Mouse (Mus musculus): ENCODE measurements around the gene Plet1. TPM values are rescaled to one million over a fixed set of nuclear protein-coding genes. Genes with fewer than 3 reads are reported as not detected.
A peak's percentile ranks its signal among the peaks of the same experiment; 100 is the strongest.

Gene Plet1
- polyA plus RNA-seq, 1 experiment from 2014 or later: 0.72 TPM

DNA sequence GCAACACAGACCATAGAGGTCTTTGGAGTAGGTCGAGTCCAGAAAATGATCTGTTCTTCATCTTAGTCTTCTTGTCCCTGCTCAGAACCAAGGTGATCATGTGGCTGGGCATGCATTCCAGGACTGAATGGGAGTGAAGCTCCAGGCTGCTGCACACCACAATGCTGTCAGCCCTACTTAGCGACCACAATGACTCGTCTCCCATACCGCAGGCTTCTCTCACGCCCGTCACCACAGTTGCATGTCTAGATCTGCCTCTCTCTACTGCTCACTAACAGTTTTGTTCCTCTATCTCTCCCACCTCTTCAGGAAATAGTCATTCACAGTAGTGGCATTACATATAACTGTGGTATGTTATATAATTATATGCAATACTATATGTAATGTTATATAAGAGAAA lies 26.4 kb downstream of the Plet1 start:
- H3K9ac ChIP-seq (replicated peaks): no peak overlapping the region
- no peaks in the 10 kb centered on the region for H3K27me3 ChIP-seq (replicated peaks)
- whole genome bisulfite sequencing: 89% methylated on average over 6 of the region's 6 CpGs
- no peak overlapping the region for H3K4me2 ChIP-seq
- H3K36me3 ChIP-seq: peaks cover 3% of the 10 kb centered on the region; the same call in 1 of the 2 replicates
- H3K27ac ChIP-seq (replicated peaks): no peak overlapping the region
- no peaks in the 10 kb centered on the region for H3K9me3 ChIP-seq (replicated peaks)
- no peaks in the 10 kb centered on the region for H3K4me1 ChIP-seq
- no peak for ATAC-seq (ENCODE audit: low FRiP score)
- H3K4me3 ChIP-seq (replicated peaks): no peak overlapping the region

DNA sequence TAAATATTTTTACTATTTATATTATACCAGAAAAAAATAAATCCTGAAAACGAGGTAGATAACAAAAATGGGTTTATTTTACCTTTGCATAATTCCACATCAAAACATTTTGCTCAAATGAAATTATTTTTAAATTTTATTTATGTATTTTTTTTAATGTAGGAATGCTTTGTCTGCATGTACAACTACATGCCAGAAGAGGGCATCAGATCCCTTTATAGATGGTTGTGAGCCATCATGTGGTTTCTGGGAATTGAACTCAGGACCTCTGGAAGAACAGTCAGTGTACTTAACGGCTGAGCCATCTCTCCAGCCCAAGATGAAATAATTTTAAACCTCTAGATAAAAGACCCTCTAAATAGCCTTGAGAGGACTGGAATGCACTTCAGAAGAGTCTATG lies 27.2 kb downstream of the Plet1 start:
- Histone ChIP-seq H3K9me3 (replicated peaks) (no peaks in the 10 kb centered on the region), H3K36me3 (peaks cover 3% of the 10 kb centered on the region; the same call in 1 of the 2 replicates), H3K4me1 (peaks cover under 1% of the 10 kb centered on the region), H3K27ac (replicated peaks) (no peak overlapping the region), H3K9ac (replicated peaks) (no peak overlapping the region), H3K4me2 (no peak overlapping the region), H3K4me3 (replicated peaks) (no peak overlapping the region), H3K27me3 (replicated peaks) (no peaks in the 10 kb centered on the region)
- WGBS: 66% methylated on average over 2 of the region's 2 CpGs
- ATAC-seq (ENCODE audit: low FRiP score): no peak

- no peak overlapping the region for H3K4me2 ChIP-seq
- H3K27ac ChIP-seq (replicated peaks): no peak overlapping the region
- H3K4me3 ChIP-seq (replicated peaks): no peak overlapping the region
- H3K9ac ChIP-seq (replicated peaks): no peak overlapping the region
- H3K4me1 ChIP-seq: peaks cover 11% of the 10 kb centered on the region
- peaks cover 3% of the 10 kb centered on the region; the same call in 1 of the 2 replicates for H3K36me3 ChIP-seq
- no peak for ATAC-seq (ENCODE audit: low FRiP score)
- no peaks in the 10 kb centered on the region for H3K27me3 ChIP-seq (replicated peaks)
- H3K9me3 ChIP-seq (replicated peaks): no peaks in the 10 kb centered on the region
- 82% methylated on average over 5 of the region's 5 CpGs for WGBS
Measured at GRCm38 (mm10) chr9:50522574-50522973, 28.2 kb downstream of the Plet1 start.

DNA sequence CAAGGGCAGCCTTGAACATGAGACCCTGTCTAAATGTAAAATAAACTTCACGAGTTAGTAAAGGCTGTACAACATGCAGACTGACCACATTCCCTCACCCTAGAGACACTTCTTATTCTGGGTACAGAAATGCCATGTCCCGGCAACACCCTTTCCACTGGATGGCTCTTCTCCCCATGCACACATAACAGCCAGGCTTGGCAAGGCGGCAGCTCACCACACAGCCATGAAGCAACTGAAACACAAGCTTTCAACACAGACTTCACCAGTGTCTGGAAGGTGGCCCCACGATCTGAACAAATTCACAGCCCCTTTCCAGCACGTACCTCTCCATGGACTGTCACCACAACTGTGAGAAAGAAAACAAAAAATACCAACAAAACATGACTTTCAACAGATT lies 30.6 kb downstream of the Plet1 start:
- Histone ChIP-seq H3K4me1 (peaks cover 16% of the 10 kb centered on the region), H3K9me3 (replicated peaks) (no peaks in the 10 kb centered on the region), H3K4me3 (replicated peaks) (no peak overlapping the region), H3K27me3 (replicated peaks) (no peaks in the 10 kb centered on the region), H3K36me3 (peaks cover 3% of the 10 kb centered on the region; the same call in 1 of the 2 replicates), H3K4me2 (no peak overlapping the region), H3K27ac (replicated peaks) (no peak overlapping the region), H3K9ac (replicated peaks) (no peak overlapping the region)
- WGBS: 93% methylated on average over 5 of the region's 5 CpGs
- no peak for ATAC-seq (ENCODE audit: low FRiP score)

- no peak overlapping the region for H3K4me2 ChIP-seq
- no peak for ATAC-seq (ENCODE audit: low FRiP score)
- H3K36me3 ChIP-seq: peaks cover 3% of the 10 kb centered on the region; the same call in 1 of the 2 replicates
- WGBS: 75% methylated on average over 5 of the region's 5 CpGs
- no peaks in the 10 kb centered on the region for H3K9me3 ChIP-seq (replicated peaks)
- H3K27ac ChIP-seq (replicated peaks): no peak overlapping the region
- H3K4me1 ChIP-seq: peaks cover 16% of the 10 kb centered on the region
- H3K27me3 ChIP-seq (replicated peaks): no peaks in the 10 kb centered on the region
- no peak overlapping the region for H3K9ac ChIP-seq (replicated peaks)
- H3K4me3 ChIP-seq (replicated peaks): no peak overlapping the region
Measured at GRCm38 (mm10) chr9:50525585-50525984, 31.3 kb downstream of the Plet1 start.

DNA sequence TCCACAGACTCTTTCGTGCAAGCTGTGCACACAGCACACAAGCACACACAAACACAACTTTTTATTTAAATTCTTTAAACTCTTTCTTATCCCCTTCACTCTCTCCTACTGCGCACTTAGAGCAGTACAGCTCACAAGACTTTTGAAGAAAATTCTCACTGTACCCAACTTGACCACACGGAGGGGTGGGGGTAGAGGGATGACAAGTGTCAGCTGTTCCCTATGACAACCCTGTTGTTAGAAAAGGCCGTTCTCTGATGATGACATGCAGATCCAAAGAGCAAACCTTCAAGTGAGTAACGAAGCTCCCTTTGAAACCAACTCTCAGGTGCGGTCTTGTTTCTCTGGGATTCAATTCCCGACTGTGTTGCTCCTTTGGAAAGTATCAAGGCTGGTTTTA lies 33.5 kb downstream of the Plet1 start:
- H3K36me3 ChIP-seq: no peaks in the 10 kb centered on the region; the same call in 1 of the 2 replicates
- H3K27ac ChIP-seq (replicated peaks): 0 out of 2 replicates have a peak overlapping the region, but pooled peaks have one; percentile 89
- no peaks in the 10 kb centered on the region for H3K27me3 ChIP-seq (replicated peaks)
- peak overlapping the region; percentile 82 for H3K9ac ChIP-seq (replicated peaks)
- H3K9me3 ChIP-seq (replicated peaks): no peaks in the 10 kb centered on the region
- H3K4me1 ChIP-seq: peaks cover 16% of the 10 kb centered on the region
- H3K4me2 ChIP-seq: peak overlapping the region; percentile 69
- peak overlapping the region; percentile 91 for H3K4me3 ChIP-seq (replicated peaks)
- ATAC-seq (ENCODE audit: low FRiP score): peak; percentile 4; the same call in 1 of the 2 replicates
- WGBS: 46% methylated on average over 7 of the region's 7 CpGs

DNA sequence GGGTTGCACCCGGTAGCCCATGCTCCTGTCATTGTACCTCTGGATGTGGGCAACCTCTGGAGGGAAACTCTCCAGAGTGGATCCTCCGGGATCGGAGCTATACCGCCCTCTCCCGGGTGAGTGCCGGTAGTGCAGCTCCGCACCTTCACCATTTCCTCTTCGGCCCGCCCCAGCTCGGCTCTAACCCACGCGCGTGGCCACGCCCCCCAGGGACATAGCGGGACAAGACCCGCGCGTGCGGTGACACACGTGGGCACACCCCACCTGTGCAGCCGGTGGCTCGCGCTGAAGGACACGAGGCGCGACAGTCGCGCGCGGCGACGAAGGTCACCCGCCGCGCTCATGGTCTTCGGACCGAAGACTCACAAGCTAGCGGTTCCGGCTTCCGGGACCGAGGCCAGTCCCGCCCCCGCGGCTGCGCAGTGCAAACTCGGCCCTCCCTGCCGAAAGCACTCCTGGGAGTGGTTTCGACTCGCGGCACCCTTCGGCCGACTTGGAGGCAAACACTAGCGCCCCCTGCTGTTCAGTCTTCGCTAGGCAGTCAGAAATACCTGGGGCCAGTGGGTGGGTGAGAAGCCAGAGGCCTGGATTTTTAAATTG lies 34.1 kb downstream of the Plet1 start, which contains the start of gene Pts:
Gene Pts (minus strand): TSS at position 432 of the 600 bp plus-strand sequence.
- Histone ChIP-seq H3K36me3 (no peaks in the 10 kb centered on the region; the same call in 1 of the 2 replicates), H3K4me3 (replicated peaks) (peak within 1 kb of the TSS; percentile 91), H3K4me2 (peak within 1 kb of the TSS; percentile 69), H3K9ac (replicated peaks) (peak within 1 kb of the TSS; percentile 82), H3K9me3 (replicated peaks) (no peaks in the 10 kb centered on the region), H3K27me3 (replicated peaks) (no peaks in the 10 kb centered on the region), H3K27ac (replicated peaks) (peak within 1 kb of the TSS; percentile 89), H3K4me1 (peaks cover 16% of the 10 kb centered on the region)
- peak; percentile 99 for ATAC-seq (ENCODE audit: low FRiP score)
- WGBS: under 1% methylated on average over 54 of the region's 54 CpGs

DNA sequence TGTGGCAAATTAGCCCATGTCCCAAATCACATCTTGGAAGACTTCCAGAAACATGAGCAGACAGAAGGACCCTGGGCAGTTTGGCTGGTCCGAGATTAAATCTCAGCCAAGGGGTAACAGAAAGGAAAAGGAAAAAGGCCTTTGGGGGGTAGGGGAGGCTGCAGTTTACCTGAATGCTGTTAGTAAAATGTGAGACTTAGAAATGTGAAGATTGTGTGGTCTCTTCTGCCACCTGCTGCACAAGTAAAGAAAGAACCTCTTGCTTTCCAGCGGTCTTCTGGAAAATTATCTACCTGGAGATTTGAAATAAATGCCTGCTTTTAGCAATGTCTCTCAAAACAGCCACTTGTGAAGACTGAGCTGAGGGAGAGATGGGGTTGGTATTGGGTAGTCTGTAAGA lies 36.6 kb downstream of the Plet1 start:
- no peak for ATAC-seq (ENCODE audit: low FRiP score)
- no peak overlapping the region for H3K27ac ChIP-seq (replicated peaks)
- no peaks in the 10 kb centered on the region for H3K27me3 ChIP-seq (replicated peaks)
- 36% methylated on average over 2 of the region's 2 CpGs for WGBS
- H3K9me3 ChIP-seq (replicated peaks): no peaks in the 10 kb centered on the region
- no peak overlapping the region for H3K4me3 ChIP-seq (replicated peaks)
- no peak overlapping the region for H3K9ac ChIP-seq (replicated peaks)
- no peaks in the 10 kb centered on the region for H3K36me3 ChIP-seq
- H3K4me2 ChIP-seq: no peak overlapping the region
- peaks cover 16% of the 10 kb centered on the region for H3K4me1 ChIP-seq

- H3K4me1 ChIP-seq: no peaks in the 10 kb centered on the region
- H3K9ac ChIP-seq (replicated peaks): no peak overlapping the region
- WGBS: 85% methylated on average over 11 of the region's 11 CpGs
- ATAC-seq (ENCODE audit: low FRiP score): no peak
- no peaks in the 10 kb centered on the region for H3K27me3 ChIP-seq (replicated peaks)
- H3K4me3 ChIP-seq (replicated peaks): no peak overlapping the region
- H3K36me3 ChIP-seq: no peaks in the 10 kb centered on the region
- H3K27ac ChIP-seq (replicated peaks): no peak overlapping the region
- H3K4me2 ChIP-seq: no peak overlapping the region
- H3K9me3 ChIP-seq (replicated peaks): no peaks in the 10 kb centered on the region
Measured at GRCm38 (mm10) chr9:50533328-50533727, 39.0 kb downstream of the Plet1 start.

DNA sequence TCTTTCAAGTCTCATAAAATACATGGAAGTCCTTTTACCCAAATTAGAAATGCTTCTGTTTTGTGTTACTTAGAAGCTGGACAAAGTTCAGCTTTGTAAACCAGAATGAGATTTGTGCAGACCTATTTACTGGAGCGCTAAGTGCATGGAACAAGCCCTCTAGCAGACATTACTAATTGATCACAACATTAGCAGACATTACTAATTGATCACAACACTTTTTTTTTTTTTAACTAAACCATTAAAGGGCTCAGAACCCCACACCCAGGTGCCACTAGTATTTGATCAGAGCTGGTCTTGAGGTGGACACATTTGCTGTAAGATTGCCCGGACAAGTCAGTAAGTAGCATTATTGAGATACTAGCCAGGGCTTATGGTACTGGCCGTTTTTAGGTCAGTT lies 39.5 kb downstream of the Plet1 start:
- ATAC-seq (ENCODE audit: low FRiP score): no peak
- no peak overlapping the region for H3K4me3 ChIP-seq (replicated peaks)
- no peak overlapping the region for H3K9ac ChIP-seq (replicated peaks)
- H3K27me3 ChIP-seq (replicated peaks): no peaks in the 10 kb centered on the region
- H3K9me3 ChIP-seq (replicated peaks): no peaks in the 10 kb centered on the region
- no peak overlapping the region for H3K27ac ChIP-seq (replicated peaks)
- WGBS: 84% methylated on average over 3 of the region's 3 CpGs
- H3K4me1 ChIP-seq: no peaks in the 10 kb centered on the region
- H3K4me2 ChIP-seq: no peak overlapping the region
- H3K36me3 ChIP-seq: no peaks in the 10 kb centered on the region

DNA sequence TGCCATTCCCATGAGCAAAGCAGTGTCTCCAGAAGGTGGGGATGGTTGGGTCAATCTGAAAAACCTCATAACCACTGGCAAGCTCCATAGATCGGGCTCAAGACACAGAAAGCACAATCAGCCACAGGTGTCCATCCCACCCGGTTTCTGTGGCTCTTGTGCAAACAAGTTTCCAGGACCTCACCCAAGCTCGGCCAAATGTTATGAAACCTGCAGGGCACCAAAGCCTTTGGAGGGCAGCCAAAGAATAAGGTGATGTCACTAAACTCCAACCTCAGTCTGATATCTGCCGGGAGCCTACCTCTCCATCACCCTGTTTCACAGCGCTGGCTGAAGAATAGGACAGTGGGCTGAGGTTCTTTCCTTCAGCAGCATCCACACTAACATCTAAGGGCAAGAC lies 41.6 kb downstream of the Plet1 start:
- WGBS: 83% methylated on average over 5 of the region's 5 CpGs
- Histone ChIP-seq H3K4me2 (no peak overlapping the region), H3K36me3 (no peaks in the 10 kb centered on the region), H3K4me3 (replicated peaks) (no peak overlapping the region), H3K9me3 (replicated peaks) (no peaks in the 10 kb centered on the region), H3K27me3 (replicated peaks) (no peaks in the 10 kb centered on the region), H3K9ac (replicated peaks) (no peak overlapping the region), H3K4me1 (no peaks in the 10 kb centered on the region), H3K27ac (replicated peaks) (no peak overlapping the region)
- ATAC-seq (ENCODE audit: low FRiP score): no peak

- no peak overlapping the region for H3K4me2 ChIP-seq
- ATAC-seq (ENCODE audit: low FRiP score): no peak
- WGBS: 86% methylated on average over 7 of the region's 7 CpGs
- no peak overlapping the region for H3K9ac ChIP-seq (replicated peaks)
- no peaks in the 10 kb centered on the region for H3K27me3 ChIP-seq (replicated peaks)
- no peak overlapping the region for H3K4me3 ChIP-seq (replicated peaks)
- no peaks in the 10 kb centered on the region for H3K9me3 ChIP-seq (replicated peaks)
- no peaks in the 10 kb centered on the region for H3K4me1 ChIP-seq
- H3K36me3 ChIP-seq: no peaks in the 10 kb centered on the region
- no peak overlapping the region for H3K27ac ChIP-seq (replicated peaks)
Measured at GRCm38 (mm10) chr9:50536603-50537135, 42.3 kb downstream of the Plet1 start.
